Mouse (Mus musculus): ENCODE results near the gene Cyb5r3. TPM values are rescaled to one million over a fixed set of nuclear protein-coding genes. Genes with fewer than 3 reads are reported as not detected.
"Not testable (repeated sequence)": the region's sequence is repeated elsewhere in the genome, so short reads cannot be mapped to it uniquely, and the experiment has no call there.

Gene Cyb5r3
- total RNA-seq, 2 experiments from 2014 or later = 91.3 to 102 TPM

GRCm38 (mm10) chr15:83150073-83150442, 22.3 kb downstream of the Cyb5r3 start:
- no peak for DNase-seq

GRCm38 (mm10) chr15:83149196-83150072, 23.0 kb downstream of the Cyb5r3 start, which contains the start of gene Poldip3:
Gene Poldip3, minus strand, starts transcription at chr15:83149384.
- DNase-seq = peak; percentile 96

GRCm38 (mm10) chr15:83148801-83149195, 23.6 kb downstream of the Cyb5r3 start:
- DNase-seq = no peak

GRCm38 (mm10) chr15:83148395-83148794, 24.0 kb downstream of the Cyb5r3 start:
- no peak for DNase-seq

GRCm38 (mm10) chr15:83145541-83145940, 26.9 kb downstream of the Cyb5r3 start:
- DNase-seq = no peak

GRCm38 (mm10) chr15:83142861-83143260, 29.5 kb downstream of the Cyb5r3 start:
- DNase-seq = no peak

GRCm38 (mm10) chr15:83135654-83136053, 36.7 kb downstream of the Cyb5r3 start:
- no peak for DNase-seq

- DNase-seq = no peak
Measured at GRCm38 (mm10) chr15:83134671-83135070, 37.7 kb downstream of the Cyb5r3 start.

GRCm38 (mm10) chr15:83129530-83130231, 42.7 kb downstream of the Cyb5r3 start:
- no peak for DNase-seq

GRCm38 (mm10) chr15:83127037-83127436, 45.4 kb downstream of the Cyb5r3 start:
- DNase-seq = not testable (repeated sequence)

GRCm38 (mm10) chr15:83126582-83126981, 45.8 kb downstream of the Cyb5r3 start:
- DNase-seq = no peak

- no peak for DNase-seq
Measured at GRCm38 (mm10) chr15:83124625-83125024, 47.8 kb downstream of the Cyb5r3 start.

- DNase-seq = peak; percentile 94
Measured at GRCm38 (mm10) chr15:83122566-83123145, 49.7 kb downstream of the Cyb5r3 start, which contains the start of gene Rrp7a. Gene Rrp7a, minus strand, starts transcription at chr15:83122801.

GRCm38 (mm10) chr15:83121709-83122565, 50.5 kb downstream of the Cyb5r3 start:
- DNase-seq = no peak

GRCm38 (mm10) chr15:83118360-83118759, 54.0 kb downstream of the Cyb5r3 start:
- DNase-seq = no peak

- DNase-seq = no peak
Measured at GRCm38 (mm10) chr15:83115071-83115470, 57.3 kb downstream of the Cyb5r3 start.

- DNase-seq = no peak
Measured at GRCm38 (mm10) chr15:83114106-83114505, 58.3 kb downstream of the Cyb5r3 start.

GRCm38 (mm10) chr15:83112898-83113297, 59.5 kb downstream of the Cyb5r3 start:
- DNase-seq = peak; percentile 84

- no peak for DNase-seq
Measured at GRCm38 (mm10) chr15:83111874-83112273, 60.5 kb downstream of the Cyb5r3 start.

GRCm38 (mm10) chr15:83111290-83111689, 61.1 kb downstream of the Cyb5r3 start:
- DNase-seq = no peak

GRCm38 (mm10) chr15:83107814-83108213, 64.6 kb downstream of the Cyb5r3 start:
- DNase-seq = no peak

- DNase-seq = no peak
Measured at GRCm38 (mm10) chr15:83106426-83106825, 66.0 kb downstream of the Cyb5r3 start.

Measured in gastrocnemius, postnatal 10 days (tissue).